Mouse (Mus musculus) myocyte (in vitro differentiated cells): ENCODE measurements around the gene Synj2. TPM values are rescaled to one million over a fixed set of nuclear protein-coding genes. Genes with fewer than 3 reads are reported as not detected.

Experiments
- H3K27me3 ChIP-seq: one replicate; pipeline ENCODE4 v1.6.1; 2011; ENCODE audit not compliant: control insufficient read depth, insufficient read depth, insufficient read length
- H3K36me3 ChIP-seq: one replicate; pipeline ENCODE4 v1.6.1; 2011; ENCODE audit not compliant: control insufficient read depth, insufficient read depth
- H3K4me2 ChIP-seq: one replicate; pipeline ENCODE4 v1.6.1; 2011; ENCODE audit warnings: low read depth, control low read depth
- H3K4me3 ChIP-seq: one replicate; pipeline ENCODE4 v1.5.1; 2011; ENCODE audit warnings: mild to moderate bottlenecking, control low read depth, moderate library complexity
- H3K79me2 ChIP-seq: one replicate; pipeline ENCODE4 v1.6.1; 2011; ENCODE audit not compliant: control insufficient read depth, insufficient read depth
- H3ac ChIP-seq: one replicate; pipeline ENCODE4 v1.6.1; 2011; ENCODE audit not compliant: control insufficient read depth, insufficient read length
- CEBPB ChIP-seq: IDR thresholded peaks from 2 replicates; pipeline ENCODE4 v1.6.1; 2011; ENCODE audit warnings: mild to moderate bottlenecking, moderate library complexity; ENCODE audit not compliant: poor library complexity, insufficient read depth, severe bottlenecking
- E2F4 ChIP-seq: IDR thresholded peaks from one replicate; pipeline ENCODE4 v1.6.1; 2011; ENCODE audit warnings: mild to moderate bottlenecking, control low read depth, moderate library complexity; ENCODE audit not compliant: insufficient read depth
- MAX ChIP-seq: IDR thresholded peaks from one replicate; pipeline ENCODE4 v1.6.1; 2011; ENCODE audit warnings: low read depth, mild to moderate bottlenecking, control low read depth
- MYOD1 ChIP-seq, 3 experiments: IDR thresholded peaks; one replicate each; pipeline ENCODE4 v1.6.1; 2011; ENCODE audit warnings: control low read depth in 2 of 3, low read depth in 2 of 3, mild to moderate bottlenecking in 2 of 3, moderate library complexity in 1 of 3; ENCODE audit not compliant: insufficient read length in 2 of 3, control insufficient read depth in 1 of 3
- MYOG ChIP-seq, 3 experiments: IDR thresholded peaks; one replicate each; pipeline ENCODE4 v1.6.1; 2011; ENCODE audit warnings: control low read depth in 2 of 3, low read depth in 2 of 3, mild to moderate bottlenecking in 2 of 3; ENCODE audit not compliant: insufficient read length in 2 of 3, control insufficient read depth in 1 of 3, insufficient read depth in 1 of 3
- POLR2A ChIP-seq: IDR thresholded peaks from one replicate; pipeline ENCODE4 v1.6.1; 2011; ENCODE audit warnings: low read depth, mild to moderate bottlenecking, control low read depth, moderate library complexity; ENCODE audit not compliant: insufficient read length
- POLR2AphosphoS2 ChIP-seq: IDR thresholded peaks from one replicate; pipeline ENCODE4 v1.6.1; 2011; ENCODE audit warnings: low read depth, control low read depth; ENCODE audit not compliant: insufficient read length
- REST ChIP-seq: IDR thresholded peaks from one replicate; pipeline ENCODE4 v1.6.1; 2011; ENCODE audit warnings: mild to moderate bottlenecking, control low read depth, moderate library complexity; ENCODE audit not compliant: insufficient read depth, insufficient read length
- SRF ChIP-seq: IDR thresholded peaks from one replicate; pipeline ENCODE4 v1.6.1; 2011; ENCODE audit warnings: low read depth; ENCODE audit not compliant: control insufficient read depth, insufficient read length
- TCF12 ChIP-seq: IDR thresholded peaks from one replicate; pipeline ENCODE4 v1.6.1; 2011; ENCODE audit warnings: mild to moderate bottlenecking, control low read depth; ENCODE audit not compliant: poor library complexity, insufficient read depth, severe bottlenecking
- TCF3 ChIP-seq: IDR thresholded peaks from one replicate; pipeline ENCODE4 v1.6.1; 2011; ENCODE audit warnings: low read depth, control low read depth; ENCODE audit not compliant: insufficient read length
- USF1 ChIP-seq: IDR thresholded peaks from one replicate; pipeline ENCODE4 v1.6.1; 2011; ENCODE audit warnings: low read depth, mild to moderate bottlenecking, control low read depth, moderate library complexity
- polyA plus RNA-seq: library from polyadenylated mRNA; unstranded; fragments of >200 nt; fragmentation: generic; extraction: Trizol; gene quantifications from one replicate; pipeline ENCODE4 v1.2.1, GENCODE M21; 2012; ENCODE audit warnings: missing spikeins

Gene Synj2
- polyA plus RNA-seq, 1 experiment, result 32.1 TPM

DNA sequence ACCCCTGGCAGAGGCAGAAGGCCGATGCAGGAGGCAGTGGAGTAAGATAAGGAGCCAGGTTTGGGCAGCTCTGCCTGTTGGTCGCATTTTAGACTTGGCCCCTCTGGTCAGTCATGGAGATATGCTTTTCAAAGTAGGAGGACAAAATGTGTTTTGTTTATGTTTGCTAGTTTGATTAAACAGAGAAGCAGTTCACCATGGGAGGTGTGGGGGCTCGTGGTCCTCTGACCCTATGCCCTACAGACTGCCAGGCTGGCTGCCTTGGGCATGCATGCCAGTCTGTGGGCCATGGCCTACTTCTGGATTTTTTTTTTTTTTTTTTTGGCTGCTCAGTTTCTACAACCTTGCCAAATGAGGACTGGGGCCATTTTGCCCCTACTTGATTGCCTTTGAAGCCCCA lies 6.0 kb downstream of the Synj2 start:
- Histone ChIP-seq H3ac (no peak overlapping the region), H3K27me3 (no peaks in the 10 kb centered on the region), H3K79me2 (peaks cover 90% of the 10 kb centered on the region), H3K36me3 (no peaks in the 10 kb centered on the region), H3K4me3 (no peak overlapping the region), H3K4me2 (no peak overlapping the region)
- TF ChIP-seq SRF (no peak), MAX (no peak), TCF12 (no peak), E2F4 (no peak), CEBPB (no peak), TCF3 (no peak), REST (no peak), MYOD1 (IDR thresholded peaks at IDR 0.05; ENCODE audit: control insufficient read depth in 1 of 3, insufficient read length in 2 of 3, low read depth in 2 of 3) (no peak), USF1 (no peak)

- Histone ChIP-seq H3K36me3 (no peaks in the 10 kb centered on the region), H3ac (no peak overlapping the region), H3K79me2 (peaks cover 84% of the 10 kb centered on the region), H3K27me3 (no peaks in the 10 kb centered on the region), H3K4me2 (no peak overlapping the region), H3K4me3 (no peak overlapping the region)
- TF ChIP-seq MYOG (IDR thresholded peaks at IDR 0.05; ENCODE audit: control insufficient read depth in 1 of 3, insufficient read depth in 1 of 3, insufficient read length in 2 of 3, low read depth in 2 of 3) (no peak), USF1 (no peak)
Observed at GRCm38 (mm10) chr17:5952455-5952854, 11.4 kb downstream of the Synj2 start.

GRCm38 (mm10) chr17:5956350-5957000 lies 15.4 kb downstream of the Synj2 start:
- no peaks in the 10 kb centered on the region for H3K36me3 ChIP-seq
- peak overlapping the region; percentile 58 for H3K4me2 ChIP-seq
- no peaks in the 10 kb centered on the region for H3K27me3 ChIP-seq
- peaks cover 79% of the 10 kb centered on the region for H3K79me2 ChIP-seq
- H3ac ChIP-seq, result no peak overlapping the region
- no peak for TF ChIP-seq CEBPB
- no peak for TF ChIP-seq POLR2AphosphoS2
- TF ChIP-seq TCF3, result no peak
- no peak for TF ChIP-seq E2F4
- no peak overlapping the region for H3K4me3 ChIP-seq

DNA sequence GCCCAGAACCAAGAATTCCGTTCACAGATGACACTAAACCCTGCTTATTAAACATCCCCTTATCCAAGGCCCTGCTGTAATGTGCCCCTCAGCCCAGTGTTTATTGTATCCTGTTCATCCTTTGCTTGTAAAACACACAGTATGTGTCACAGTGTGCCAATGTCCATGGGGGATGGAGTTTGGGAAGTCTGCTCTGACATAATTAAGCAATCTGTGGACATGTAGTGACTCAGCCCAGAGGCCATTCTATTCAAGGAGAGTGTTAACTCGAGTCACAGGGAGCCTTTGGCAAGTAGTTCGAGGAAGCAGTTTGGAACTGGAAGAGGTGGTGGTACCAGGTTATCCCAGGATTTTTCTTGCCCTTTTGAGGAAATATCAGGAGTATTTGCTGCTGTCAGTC lies 16.0 kb downstream of the Synj2 start:
- H3ac ChIP-seq, result no peak overlapping the region
- H3K79me2 ChIP-seq, result peaks cover 82% of the 10 kb centered on the region
- no peaks in the 10 kb centered on the region for H3K27me3 ChIP-seq
- peak overlapping the region; percentile 58 for H3K4me2 ChIP-seq
- no peaks in the 10 kb centered on the region for H3K36me3 ChIP-seq
- TF ChIP-seq CEBPB (peak; percentile 80), USF1 (no peak)
- H3K4me3 ChIP-seq, result no peak overlapping the region

- Histone ChIP-seq H3K4me3 (no peak overlapping the region), H3K4me2 (no peak overlapping the region), H3K79me2 (peaks cover 81% of the 10 kb centered on the region), H3ac (no peak overlapping the region), H3K36me3 (no peaks in the 10 kb centered on the region), H3K27me3 (no peaks in the 10 kb centered on the region)
- TF ChIP-seq MAX, result no peak
- no peak for TF ChIP-seq TCF3
- TF ChIP-seq MYOD1 (IDR thresholded peaks at IDR 0.05; ENCODE audit: control insufficient read depth in 1 of 3, insufficient read length in 2 of 3, low read depth in 2 of 3), result no peak
- TF ChIP-seq REST, result no peak
- no peak for TF ChIP-seq POLR2AphosphoS2
- TF ChIP-seq USF1, result no peak
- no peak for TF ChIP-seq MYOG (IDR thresholded peaks at IDR 0.05; ENCODE audit: control insufficient read depth in 1 of 3, insufficient read depth in 1 of 3, insufficient read length in 2 of 3, low read depth in 2 of 3)
- TF ChIP-seq TCF12, result no peak
- TF ChIP-seq E2F4, result no peak
- no peak for TF ChIP-seq SRF
- no peak for TF ChIP-seq CEBPB
- TF ChIP-seq POLR2A, result no peak
Observed at GRCm38 (mm10) chr17:5958229-5958628, 17.1 kb downstream of the Synj2 start.

GRCm38 (mm10) chr17:5958636-5959035 lies 17.6 kb downstream of the Synj2 start:
- Histone ChIP-seq H3K4me2 (no peak overlapping the region), H3K36me3 (no peaks in the 10 kb centered on the region), H3K27me3 (no peaks in the 10 kb centered on the region), H3K4me3 (no peak overlapping the region), H3K79me2 (peaks cover 81% of the 10 kb centered on the region), H3ac (no peak overlapping the region)
- TF ChIP-seq SRF, result no peak
- no peak for TF ChIP-seq MYOG (IDR thresholded peaks at IDR 0.05; ENCODE audit: control insufficient read depth in 1 of 3, insufficient read depth in 1 of 3, insufficient read length in 2 of 3, low read depth in 2 of 3)
